Mouse (Mus musculus) ovary, postnatal 36 days (tissue): ENCODE results near the gene P2rx3.

Experiments
- DNase-seq: peaks from one replicate; pipeline ENCODE4 v3.0.0; 2022; ENCODE audit warnings: low spot score, mixed read lengths

Gene P2rx3

DNA sequence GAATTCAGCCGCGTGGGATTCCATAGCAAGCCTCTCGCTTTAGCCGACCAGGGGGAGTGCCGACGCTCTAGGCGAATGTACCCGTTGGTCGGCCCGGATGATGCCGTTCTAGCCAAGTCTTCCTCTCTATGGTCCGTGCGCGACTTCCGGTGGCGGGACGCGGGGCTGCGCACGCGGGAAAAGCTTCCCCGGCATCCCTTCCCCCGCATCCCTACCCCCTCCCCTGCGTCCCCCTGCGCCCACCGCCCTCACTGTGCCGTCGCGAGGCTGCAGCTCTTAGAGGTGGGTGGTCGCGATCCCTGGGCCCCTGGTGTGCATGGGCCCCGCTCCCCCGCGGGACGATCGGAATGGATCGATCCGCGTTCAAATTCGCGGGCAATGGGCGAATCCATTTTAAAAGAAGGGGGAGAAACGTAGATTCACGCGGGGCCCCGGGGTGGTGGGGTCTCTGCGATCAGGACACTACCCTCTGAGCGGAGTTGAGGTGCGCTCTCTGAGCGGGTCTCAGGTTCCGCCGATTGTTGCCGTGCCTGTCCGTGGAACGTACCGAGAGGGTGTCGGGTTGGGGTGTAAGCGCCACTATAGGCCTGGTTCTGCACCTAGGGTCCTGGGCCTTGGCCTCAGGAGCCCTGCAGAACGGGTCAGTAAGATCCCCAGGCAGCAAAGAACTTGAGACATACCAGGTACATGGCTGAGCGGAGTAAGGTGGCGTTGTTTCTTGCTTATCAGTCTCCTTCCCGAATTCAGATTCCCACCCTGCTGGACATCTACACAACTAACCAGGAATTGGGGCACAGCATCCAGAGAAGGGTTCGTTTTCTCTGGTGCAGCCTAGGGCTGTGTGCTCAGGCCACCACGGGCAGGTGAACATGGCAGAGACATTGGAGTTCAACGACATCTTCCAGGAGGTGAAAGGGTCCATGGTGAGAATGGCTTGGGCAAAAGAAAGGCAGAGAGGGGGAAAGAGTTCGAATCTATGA is at the start of gene P2rx3, which contains the start of gene Ssrp1:
TSS of gene P2rx3 (minus strand) at position 416 of the 980 bp plus-strand sequence.
TSS of gene Ssrp1 (plus strand) at position 188 of the 980 bp plus-strand sequence.
- DNase-seq = peak; percentile 88

DNA sequence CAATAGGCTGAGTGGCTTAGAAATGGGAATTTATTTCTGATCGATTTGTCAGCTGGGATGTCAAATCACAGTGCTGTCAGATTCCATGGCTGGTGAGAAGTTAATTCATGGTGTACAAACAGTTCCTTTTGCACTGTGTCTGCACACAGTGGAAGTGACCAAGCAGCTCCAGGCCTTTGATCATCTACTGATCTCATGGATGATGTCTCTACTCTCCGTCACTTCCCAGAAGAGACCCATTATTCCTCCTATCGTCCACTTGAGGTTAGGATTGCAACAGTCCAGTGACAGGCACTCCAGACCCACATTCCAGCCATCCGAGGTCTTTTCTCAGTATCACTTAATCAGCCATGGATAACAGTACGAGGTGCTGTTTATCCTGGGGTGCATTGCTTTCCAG is 36.5 kb upstream of the P2rx3 start:
- no peak for DNase-seq

DNA sequence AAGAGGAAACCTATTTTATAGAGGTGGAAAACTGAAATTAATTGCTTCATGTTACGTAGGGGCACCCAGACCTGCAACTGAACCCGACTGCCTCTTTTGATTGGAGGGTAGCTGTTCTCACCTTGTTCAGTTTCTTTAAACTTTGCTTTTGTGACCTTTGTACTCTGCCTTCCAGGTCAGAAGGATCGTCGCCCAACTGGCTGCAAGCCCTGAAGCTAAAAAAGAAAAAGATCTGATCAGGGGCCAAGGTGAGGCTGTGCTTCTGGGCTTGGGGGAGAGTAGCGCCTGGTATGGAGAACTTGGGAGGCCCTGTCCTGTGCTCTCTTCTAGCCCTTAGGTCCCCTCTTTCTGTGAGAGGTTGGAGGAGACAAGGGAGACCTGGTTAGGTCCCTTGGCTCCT is 34.7 kb upstream of the P2rx3 start:
- no peak for DNase-seq

DNA sequence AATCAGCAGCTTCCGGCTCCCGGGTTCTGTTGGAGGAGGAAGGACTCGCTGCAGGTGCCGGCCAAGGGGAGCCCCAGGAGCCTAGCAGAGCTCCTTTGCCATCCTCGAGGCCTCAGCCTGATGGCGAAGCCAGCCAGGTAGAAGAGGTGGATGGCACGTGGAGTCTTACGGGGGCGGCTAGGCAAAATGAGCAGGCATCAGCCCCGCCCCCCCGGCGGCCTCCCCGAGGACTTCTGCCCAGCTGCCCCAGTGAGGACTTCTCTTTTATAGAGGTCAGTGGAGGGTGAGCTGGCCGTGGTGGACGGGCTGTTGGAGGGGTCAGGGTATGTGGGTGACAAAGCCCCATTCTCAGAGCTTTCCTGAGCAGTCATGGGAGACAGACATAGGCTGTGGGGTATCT is 32.8 kb upstream of the P2rx3 start:
- no peak for DNase-seq

DNA sequence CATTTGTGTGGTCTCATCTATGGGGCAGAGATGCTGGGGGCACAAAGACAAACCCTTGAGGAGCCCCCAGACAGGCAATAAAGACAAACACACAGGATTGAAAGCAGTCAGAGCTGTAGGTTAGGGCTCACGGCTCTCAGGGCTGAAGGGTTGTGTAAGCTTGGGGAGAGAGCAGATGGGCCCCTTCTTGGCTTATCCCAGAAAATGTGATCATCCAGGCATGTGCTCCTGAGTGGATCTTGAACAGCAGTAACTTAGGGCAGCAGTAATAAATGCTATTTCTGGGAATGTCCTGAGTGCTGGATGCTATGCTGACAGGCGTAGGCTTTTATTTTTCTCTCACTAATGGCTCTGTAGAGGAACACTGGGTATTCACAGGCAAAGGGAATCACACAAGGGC is 31.4 kb upstream of the P2rx3 start:
- DNase-seq = no peak

DNA sequence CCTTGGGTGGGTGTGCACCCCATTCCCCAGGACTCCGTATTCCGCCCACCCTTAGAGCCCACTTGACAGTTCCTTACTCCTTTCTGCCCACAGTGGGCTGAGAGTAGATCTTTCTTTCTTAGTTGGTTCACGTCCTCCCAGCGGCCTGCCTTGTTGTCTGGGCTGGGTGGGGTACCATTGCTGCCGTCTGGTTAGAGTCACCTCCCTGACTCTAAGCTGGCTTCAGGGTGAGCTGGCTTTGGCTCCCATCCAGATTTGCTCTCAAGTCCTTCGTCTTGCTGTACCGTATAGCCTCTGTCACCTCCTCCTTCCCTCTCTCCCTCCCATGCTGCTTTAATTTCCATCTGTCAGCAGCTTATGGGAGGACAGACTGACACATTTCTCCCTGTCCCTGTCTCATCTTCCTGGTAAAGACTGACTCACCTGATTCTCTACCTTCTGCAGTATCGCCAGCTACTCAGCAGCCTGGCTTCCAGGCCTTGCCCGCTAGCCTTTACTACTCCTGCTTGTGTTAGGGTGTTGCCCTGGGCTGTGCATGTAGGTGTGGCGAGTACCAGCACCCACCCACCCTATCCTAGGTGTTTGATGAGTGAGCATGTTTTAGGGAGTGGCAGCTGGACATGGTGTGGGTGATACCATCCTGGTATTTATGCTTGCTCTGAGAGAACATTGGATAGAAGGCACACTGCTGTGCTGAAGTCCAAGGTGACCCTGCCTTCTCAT is 30.8 kb upstream of the P2rx3 start:
- DNase-seq = no peak

DNA sequence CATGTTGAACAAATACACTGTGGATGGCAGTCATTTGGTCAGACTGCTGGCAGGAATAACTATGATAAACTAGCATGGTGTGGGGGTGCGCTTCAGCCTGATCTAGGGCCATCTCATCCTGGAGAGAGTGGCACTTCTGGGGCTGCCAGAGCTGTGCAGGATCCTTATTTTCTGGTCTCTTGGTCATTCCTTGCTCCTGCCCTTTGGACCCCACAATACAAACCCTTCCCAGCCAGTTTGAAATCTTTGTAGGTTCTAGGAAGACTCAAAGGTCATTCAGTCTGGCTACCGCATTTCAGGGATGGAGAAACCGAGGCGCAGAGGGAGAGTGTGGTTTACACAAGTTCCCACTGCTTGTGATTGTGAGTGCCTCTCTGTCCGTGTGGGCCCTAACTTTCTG is 29.7 kb upstream of the P2rx3 start:
- no peak for DNase-seq

DNA sequence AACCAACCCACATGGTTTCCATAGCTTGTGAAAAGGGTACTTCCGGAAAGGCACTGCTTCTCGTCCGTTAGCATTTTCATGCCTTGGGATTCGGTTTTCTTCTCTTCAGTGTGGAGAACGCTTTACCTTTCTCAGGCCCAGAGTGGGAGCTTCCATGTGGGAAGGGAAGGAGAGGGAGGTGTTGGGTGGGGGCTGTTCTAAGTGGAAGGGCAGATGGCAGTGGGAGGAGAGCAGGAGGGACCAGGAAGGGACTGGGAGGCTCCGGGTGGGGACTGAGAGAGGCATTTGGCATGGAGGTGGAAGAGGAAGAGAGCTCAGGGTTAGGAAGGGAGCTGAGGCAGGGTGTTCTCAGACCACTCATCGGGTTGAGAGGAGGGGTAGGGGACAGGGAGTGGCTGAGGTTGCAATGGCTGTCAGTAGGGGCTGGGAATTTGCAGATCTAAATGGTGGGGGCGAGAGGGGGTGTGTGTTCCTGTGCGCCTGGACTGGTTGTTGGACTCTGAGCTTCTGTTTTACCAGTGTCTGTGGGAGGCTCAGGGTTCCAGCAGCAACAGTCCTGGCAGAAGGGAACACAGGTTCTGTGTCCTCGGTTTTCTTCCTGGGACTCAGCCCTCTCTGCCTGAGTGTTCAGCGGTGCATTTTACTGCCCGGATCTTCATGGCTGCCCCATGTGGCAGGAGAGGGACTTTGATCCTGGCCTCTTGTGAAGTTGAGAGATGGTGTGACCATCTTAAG is 28.0 kb upstream of the P2rx3 start:
- DNase-seq = no peak

DNA sequence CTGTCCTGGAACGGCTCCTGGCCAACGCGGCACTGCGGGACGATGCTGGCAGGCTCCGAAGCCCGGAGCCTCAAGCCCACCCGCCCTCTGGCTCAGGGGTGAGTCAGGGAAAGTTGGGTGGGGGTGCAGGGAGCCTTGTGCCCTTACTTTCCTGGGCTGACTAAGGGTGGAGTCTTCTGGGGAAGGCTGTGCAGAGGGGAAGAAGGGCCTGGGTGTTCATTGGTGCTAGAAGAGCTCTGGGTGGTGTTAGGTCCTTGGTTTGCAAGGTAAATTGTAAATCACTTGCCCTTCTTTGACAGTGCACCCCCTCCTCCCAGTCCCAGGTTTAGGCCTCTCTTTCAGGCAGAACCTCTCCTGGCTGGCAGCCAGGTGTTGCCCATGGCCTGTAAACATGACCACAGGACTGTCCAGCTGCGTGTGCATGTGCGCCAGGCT is 23.9 kb upstream of the P2rx3 start:
- peak; percentile 37 for DNase-seq

DNA sequence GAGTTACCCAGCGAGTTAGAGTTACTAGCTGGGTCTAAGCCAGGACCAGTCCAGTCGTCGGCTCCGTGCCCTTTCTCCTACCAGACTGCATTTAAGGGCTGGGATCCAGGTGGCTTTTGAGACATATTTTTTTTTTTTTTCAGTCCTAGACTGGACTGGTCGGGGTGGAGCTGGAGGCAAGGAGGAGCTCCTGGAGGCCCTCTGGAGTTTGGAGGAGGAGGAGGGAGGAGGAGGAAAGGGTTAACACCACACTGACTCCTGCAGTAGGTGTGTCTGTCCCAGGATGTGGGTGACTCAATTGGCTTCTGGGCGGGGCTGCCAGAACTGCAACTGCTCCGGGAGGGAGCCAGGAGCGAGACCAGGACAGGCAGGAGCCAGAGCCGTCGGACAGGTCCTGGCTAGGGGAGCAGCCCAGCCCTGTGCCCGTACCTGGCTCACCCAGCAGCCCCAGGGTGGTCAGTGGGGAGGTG is 23.4 kb upstream of the P2rx3 start:
- peak; percentile 61 for DNase-seq

DNA sequence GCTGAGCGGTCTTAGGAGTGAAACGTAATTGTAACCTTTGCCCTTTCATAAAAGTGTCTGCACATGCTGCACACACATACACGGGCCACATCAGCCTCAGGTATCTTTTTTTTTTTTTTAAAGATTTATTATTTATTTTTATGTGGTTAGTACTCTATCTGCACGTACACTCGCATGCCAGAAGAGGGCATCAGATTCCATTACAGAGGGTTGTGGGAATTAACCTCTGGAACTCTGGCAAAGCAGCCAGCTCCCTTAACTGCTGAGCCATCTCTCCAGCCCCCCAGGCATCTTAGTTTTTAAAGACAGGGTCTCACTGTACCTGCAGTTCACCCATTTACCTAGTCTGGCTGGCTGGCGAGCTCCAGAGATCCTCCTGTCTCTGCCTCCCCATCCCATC is 22.4 kb upstream of the P2rx3 start:
- DNase-seq = no peak

DNA sequence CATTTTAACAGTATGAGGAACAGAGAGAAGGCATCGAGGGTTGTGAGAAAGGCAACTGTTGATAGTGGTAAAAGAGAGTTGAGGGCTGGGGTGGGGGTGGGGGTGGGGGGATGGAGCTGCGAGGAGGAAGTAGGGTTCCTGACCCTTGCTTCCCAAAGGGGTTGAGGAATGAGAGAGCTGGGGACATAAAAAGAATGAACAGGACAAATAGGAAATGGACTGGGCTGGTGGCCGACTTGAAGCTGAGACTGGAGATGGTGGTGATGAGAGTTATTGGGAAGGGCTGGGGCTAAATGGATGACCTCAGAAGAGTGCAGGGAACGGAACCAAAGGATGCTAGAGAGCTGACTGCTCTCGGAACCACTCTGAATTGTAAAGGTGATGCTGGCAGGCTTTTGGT is 19.4 kb upstream of the P2rx3 start:
- DNase-seq = no peak

DNA sequence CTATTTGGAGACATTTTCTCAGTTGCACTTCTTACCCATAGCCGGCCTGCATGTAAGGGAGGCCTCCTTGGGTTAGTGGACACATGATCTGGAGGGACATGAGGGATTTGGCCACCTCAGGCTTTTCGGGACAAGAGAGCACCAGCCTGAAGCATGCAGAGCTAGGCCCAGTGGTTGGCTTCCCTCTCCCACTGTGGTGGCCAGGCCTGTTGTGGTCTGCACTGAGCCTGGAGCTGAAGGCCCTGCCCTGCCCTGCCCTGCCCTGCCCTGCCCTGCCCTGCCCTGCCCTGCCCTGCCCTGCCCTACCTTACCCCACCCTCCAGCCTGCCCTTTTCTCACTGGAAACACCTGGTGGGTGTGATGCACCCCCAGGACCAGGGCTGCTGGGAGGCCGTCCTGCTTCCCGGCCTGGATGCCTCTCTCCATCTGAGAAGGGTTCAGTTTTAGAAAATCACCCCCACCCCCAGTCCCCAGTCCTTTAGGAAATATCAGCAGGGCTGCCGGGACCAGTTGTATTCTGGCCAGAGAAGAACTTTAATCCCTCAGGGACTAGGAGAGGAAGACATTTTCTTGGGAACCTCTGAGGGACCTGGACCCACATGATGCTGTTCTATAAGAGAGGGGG is 16.0 kb upstream of the P2rx3 start:
- no peak for DNase-seq

DNA sequence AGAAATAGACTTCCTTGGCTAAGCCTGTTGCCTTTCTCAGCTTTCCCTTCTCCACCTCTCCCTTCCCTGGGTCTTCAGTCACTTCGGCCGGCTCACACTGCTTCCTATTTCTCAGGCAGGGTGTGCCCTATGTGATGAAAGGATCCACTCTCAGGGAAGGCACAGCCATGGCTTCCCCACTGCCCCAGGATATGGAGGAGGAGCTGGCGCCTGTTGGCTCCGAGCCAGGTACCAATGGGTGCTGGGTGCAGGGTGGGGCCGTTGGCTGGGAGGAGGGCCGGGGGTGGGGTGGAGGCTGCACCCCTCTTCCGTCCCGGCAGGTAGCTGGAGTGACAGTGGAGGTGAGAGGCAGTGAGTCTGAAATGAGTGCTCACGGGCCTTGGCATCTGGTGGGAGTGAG is 13.5 kb upstream of the P2rx3 start:
- peak; percentile 45 for DNase-seq

DNA sequence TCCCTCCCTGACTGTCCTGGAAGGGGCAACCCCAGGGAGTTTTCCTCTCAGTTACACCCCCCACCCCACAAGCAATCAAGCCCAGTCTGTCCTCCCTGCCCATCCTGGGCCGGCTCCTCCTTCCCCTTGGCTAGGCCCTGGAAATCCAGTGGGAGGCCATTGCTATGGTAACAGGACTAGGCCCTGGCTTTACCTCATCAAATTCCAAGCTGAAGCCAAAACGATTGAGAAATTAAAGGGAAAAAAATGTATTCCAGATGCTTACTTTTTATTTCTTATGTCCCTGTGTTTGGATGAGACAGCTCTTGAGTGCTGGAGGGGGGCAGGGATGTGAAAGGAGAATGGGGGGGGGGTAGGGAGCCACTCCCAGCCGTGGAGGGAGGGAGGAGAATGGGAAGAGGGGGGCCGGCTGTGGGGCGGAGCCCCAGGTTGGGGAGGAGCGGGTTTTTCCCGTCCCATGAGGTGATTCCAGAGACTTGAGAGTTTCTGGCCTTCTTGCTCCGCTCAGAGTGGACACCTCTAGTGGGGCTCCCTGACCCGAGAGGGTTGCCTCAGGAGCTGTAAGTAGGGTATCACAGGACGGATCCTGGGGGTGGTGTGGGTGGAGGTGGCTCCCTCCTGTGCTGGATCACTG is 12.9 kb upstream of the P2rx3 start:
- peak; percentile 63 for DNase-seq

DNA sequence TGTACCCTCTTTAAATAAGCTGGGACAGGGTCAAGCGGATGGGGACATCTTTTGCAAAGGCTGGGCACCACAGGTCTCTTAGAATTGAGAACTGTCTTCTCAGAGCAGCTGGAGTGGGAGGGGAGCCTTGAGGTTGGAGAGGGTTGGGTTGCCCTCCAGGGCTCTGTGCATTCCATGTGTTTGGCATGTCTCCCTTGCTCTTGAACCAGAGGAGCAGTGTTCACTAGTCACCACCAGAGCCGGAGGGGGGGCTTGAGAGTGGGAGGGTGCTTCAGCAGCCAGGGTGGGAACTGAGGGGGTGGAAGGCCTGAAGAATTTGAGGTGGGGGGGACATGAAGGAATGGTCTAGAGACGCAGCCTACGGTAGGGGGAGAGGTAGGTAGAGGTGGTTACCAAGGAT is 12.0 kb upstream of the P2rx3 start:
- DNase-seq = no peak

DNA sequence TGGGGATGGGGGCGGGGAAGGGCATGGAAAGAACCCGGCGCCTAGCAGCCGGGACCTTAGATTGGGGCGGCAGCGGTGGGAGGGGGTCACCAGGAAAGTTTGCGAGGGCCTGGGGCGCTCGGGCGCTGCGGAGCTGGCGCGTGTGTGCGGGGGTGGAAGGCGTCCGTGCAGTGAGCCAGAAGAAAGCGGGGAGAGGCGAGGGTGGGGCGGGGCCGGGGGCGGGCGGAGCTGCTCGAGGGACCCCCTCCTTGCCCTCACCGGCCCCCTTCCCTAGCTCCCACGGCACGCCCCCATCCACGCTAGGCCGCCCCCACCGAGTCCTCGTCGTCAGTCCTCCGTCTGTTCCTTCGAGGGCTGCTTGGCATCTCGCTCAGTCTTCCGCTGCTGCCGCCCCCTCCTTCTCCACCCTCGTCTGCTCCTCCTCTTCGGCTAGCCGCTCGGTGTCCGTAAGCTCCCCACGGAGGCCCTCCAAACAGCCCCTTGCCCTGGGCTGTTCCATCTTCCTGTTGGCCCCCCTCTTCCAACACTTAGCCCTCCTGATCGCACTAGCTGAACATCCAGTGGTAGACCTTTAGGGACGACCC is 11.0 kb upstream of the P2rx3 start:
- peak; percentile 71 for DNase-seq

DNA sequence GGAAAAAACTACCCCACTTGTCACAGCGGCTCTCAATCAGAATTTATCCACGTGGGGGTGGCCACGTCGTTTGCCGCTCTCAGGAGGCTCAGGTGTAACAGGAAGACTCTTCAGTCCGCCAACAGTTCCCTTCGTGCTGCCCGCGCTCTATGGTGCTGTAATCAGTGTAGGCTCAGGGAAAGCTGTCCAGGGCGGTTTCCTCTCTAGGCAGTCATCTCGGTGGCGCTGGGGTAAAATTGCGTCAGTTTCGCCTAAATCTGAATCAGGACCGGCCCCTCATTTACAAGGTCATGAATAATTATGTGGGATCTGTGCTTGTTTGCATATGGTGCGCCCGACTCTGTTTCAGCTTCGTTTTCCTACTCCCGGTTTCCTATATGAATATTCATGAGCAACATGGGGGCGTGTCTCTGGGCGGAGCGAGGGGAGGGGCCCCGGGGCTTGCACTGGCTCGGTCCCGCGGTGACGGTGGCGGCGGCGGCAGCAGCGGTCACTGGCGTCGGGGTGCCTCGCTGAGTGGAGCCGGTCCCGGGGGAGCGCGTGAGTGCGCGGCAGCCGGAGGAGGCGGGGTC is 10.4 kb upstream of the P2rx3 start, which contains the start of gene Tnks1bp1:
TSS of gene Tnks1bp1 (plus strand) at position 427 of the 572 bp plus-strand sequence.
- DNase-seq = peak; percentile 97

DNA sequence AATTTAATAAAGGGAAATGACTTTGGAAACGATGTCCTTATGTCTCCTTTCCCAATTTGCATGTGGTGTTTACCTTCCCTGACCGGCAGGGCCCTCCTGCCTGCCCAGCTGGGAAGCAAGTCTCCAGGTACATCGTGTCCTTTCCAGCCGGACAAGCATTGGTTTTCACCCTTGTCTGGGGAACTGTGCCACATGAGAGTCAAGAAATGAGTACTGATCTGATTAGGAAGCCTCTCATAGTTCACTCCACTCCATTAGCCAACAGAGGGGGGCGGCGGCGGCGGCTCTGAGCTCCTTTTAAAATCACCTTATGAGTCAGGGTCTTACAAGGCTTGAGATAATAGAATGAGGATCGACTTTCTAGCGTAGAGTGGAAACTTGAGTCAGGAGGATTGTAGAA is 9.8 kb upstream of the P2rx3 start:
- DNase-seq = no peak

DNA sequence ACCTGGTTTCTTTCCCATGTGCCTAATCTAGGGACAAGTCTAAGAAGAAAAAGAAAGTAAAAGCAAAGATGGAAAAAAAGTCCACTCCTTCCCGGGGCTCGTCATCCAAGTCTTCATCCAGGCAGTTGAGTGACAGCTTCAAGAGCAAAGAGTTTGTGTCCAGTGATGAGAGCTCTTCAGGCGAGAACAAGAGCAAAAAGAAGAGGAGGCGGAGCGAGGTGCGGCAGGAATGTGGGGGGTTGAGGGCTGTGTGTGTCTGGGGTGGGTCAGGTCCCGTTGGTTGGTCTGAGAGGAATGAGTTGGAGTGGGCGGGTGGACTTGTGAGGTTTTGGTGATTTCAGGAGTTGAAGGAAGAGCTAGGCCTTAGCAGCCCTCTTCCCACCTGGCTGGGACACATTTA is 9.0 kb upstream of the P2rx3 start:
- no peak for DNase-seq
